In the genomic region with DNA sequence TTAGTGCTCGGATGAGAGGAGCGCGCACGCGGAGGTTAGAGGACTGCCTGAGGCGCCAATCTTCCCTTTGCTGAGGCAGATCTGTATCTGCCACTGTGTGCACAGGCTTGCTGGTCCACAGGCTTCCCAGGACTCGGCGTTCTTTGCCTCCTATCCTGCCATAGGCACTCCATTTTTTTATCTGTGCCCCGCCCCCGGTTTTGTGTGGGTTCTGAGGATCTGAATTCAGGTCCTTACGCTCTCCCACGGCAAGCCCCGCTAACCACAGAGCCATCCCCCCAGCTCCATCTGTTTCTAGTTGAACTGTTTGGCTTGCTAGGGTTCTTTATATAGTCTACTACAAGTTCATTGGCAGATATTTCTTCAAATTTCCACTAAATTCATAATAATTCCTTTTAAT, we compare ENCODE assay signal across 23 mouse cellular contexts. TPM values are rescaled to one million over a fixed set of nuclear protein-coding genes. Genes with fewer than 3 reads are reported as not detected.
"Had no signal": no experiment of that assay in that cellular context is flagged by ENCODE, and none has a peak within 500 bp of the region (broad histone marks: within the 10 kb centered on the region; RNA-seq: fewer than 3 reads in every experiment).

No protein-coding gene starts in this region.

- ATAC-seq: liver, embryonic 12.5 days; midbrain, embryonic 13.5 days; midbrain, embryonic 16.5 days had no signal

- H3K27me3 ChIP-seq: kidney, embryonic 15.5 days; limb, embryonic 12.5 days; liver, embryonic 12.5 days; liver, embryonic 15.5 days; lung, embryonic 15.5 days; megakaryocyte, embryonic 14.5 days; midbrain, embryonic 13.5 days had no signal

- DNase-seq: kidney, adult 11 months; kidney, adult 8-10 months; kidney, postnatal 10 days; kidney, postnatal 36 days; layer of hippocampus, postnatal 36 days; liver; lung, adult 18-20 months; lung, postnatal 10 days; lung, postnatal 36 days; thymus, postnatal 25 days had no signal

- H3K4me3 ChIP-seq: kidney, embryonic 15.5 days; left cerebral cortex, adult 2 months; limb, embryonic 12.5 days; liver, embryonic 12.5 days; liver, embryonic 15.5 days; lung, embryonic 15.5 days; megakaryocyte, embryonic 14.5 days; midbrain, embryonic 10.5 days; midbrain, embryonic 13.5 days had no signal

- H3K4me1 ChIP-seq: kidney, embryonic 15.5 days; limb, embryonic 12.5 days; liver, embryonic 12.5 days; liver, embryonic 15.5 days; lung, embryonic 15.5 days; midbrain, embryonic 13.5 days had no signal

- H3K4me2 ChIP-seq: kidney, embryonic 15.5 days; limb, embryonic 12.5 days; liver, embryonic 12.5 days; liver, embryonic 15.5 days; lung, embryonic 15.5 days; midbrain, embryonic 13.5 days had no signal

- H3K9me3 ChIP-seq: kidney, embryonic 15.5 days; limb, embryonic 12.5 days; liver, embryonic 12.5 days; liver, embryonic 15.5 days; lung, embryonic 15.5 days; megakaryocyte, embryonic 14.5 days; midbrain, embryonic 10.5 days; midbrain, embryonic 13.5 days had no signal

- H3K27ac ChIP-seq: kidney, embryonic 15.5 days; left cerebral cortex, adult 2 months; limb, embryonic 12.5 days; liver, embryonic 12.5 days; liver, embryonic 15.5 days; lung, embryonic 15.5 days; midbrain, embryonic 10.5 days; midbrain, embryonic 13.5 days had no signal

- H3K9ac ChIP-seq: kidney, embryonic 15.5 days; limb, embryonic 12.5 days; liver, embryonic 15.5 days; lung, embryonic 15.5 days; midbrain, embryonic 13.5 days had no signal

RNA-seq across cellular contexts. Expression of a gene that starts 44.5 kb away (rescaled TPM):
- polyA plus RNA-seq: limb, embryonic 12.5 days; liver, embryonic 15.5 days; neural tube, embryonic 11.5 days; spleen, adult 2 months; thymus, postnatal 0 days had no signal
